Comparison of ENCODE assay signal across 9 mouse cellular contexts in the genomic region with DNA sequence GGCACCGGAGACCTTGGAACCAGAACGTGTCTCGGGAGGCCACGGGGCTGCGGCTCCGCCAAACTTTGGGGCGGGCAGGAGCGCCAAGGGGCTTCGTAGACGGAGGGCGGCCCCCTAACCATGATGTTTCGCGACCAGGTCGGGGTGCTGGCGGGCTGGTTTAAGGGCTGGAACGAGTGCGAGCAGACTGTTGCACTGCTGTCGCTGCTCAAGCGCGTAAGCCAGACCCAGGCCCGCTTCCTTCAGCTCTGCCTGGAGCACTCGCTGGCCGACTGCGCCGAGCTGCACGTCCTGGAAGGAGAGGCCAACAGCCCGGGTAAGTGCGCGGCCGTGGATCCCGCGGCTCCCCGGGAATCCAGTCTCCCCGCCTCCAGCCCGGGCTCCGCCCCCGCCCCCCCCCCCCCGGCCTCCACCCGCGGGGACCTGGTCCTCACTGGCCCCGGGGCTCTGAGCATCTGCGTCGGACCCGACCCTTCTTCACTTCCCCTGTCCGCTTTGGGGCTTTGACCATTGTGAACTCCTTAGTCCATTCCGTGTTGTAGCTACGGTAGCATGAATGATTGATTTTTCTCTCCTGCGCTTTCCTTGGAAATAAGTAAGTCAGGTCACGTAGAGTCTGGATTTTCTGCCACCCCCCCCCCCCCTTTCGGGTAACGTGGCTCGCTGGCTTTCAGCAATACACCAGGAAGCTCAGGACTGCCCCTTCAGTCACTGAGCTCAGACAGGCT. TPM values are rescaled to one million over a fixed set of nuclear protein-coding genes. Genes with fewer than 3 reads are reported as not detected.
DNase-seq lines count a peak whose midpoint lies in the region; ATAC-seq and TF ChIP-seq lines count a peak whose summit lies in the region.
"Had no signal": no experiment of that assay in that cellular context is flagged by ENCODE, and none has a peak within 500 bp of the region (broad histone marks: within the 10 kb centered on the region; RNA-seq: fewer than 3 reads in every experiment).

No protein-coding gene starts in this region.

- peak; percentile 25 for DNase-seq in thymus, adult 2 months
- DNase-seq in thymus, adult 18-20 months, result no peak
- peak; percentile 76 to 80 for DNase-seq in heart, adult 2 months
- DNase-seq in kidney, adult 2 months, result peak; percentile 62
- peak; percentile 68 for DNase-seq in midbrain, postnatal 0 days (ENCODE audit: low spot score)

- peaks cover 2% of the 10 kb centered on the region for H3K79me2 ChIP-seq in heart, adult 2 months (replicated peaks; ENCODE audit: control insufficient read depth, insufficient read depth, low read length)

- no peak for TF ChIP-seq EP300 in heart, adult 2 months (IDR thresholded peaks at IDR 0.05; ENCODE audit: insufficient read depth, low read depth, low read length)

- H3K9ac ChIP-seq in embryonic facial prominence, embryonic 12.5 days, result peak overlapping the region; percentile 83
- peak overlapping the region; percentile 83 for H3K9ac ChIP-seq in heart, adult 2 months (ENCODE audit: low read depth, low read length)
- peak overlapping the region; percentile 80 for H3K9ac ChIP-seq in limb, embryonic 12.5 days (replicated peaks)
- H3K9ac ChIP-seq in midbrain, postnatal 0 days (replicated peaks; ENCODE audit: low read length, poor library complexity, severe bottlenecking), result peak overlapping the region; percentile 71

- 2% methylated on average over 51 of the region's 52 CpGs for WGBS in thymus, adult 2 months
- WGBS in embryonic facial prominence, embryonic 12.5 days, result under 1% methylated on average over 45 of the region's 52 CpGs
- WGBS in heart, adult 2 months, result under 1% methylated on average over 50 of the region's 52 CpGs
- under 1% methylated on average over 52 of the region's 52 CpGs for WGBS in kidney, adult 2 months
- WGBS in limb, embryonic 12.5 days, result 1% methylated on average over 51 of the region's 52 CpGs
- WGBS in midbrain, postnatal 0 days, result under 1% methylated on average over 41 of the region's 52 CpGs

- H3K4me2 ChIP-seq in embryonic facial prominence, embryonic 12.5 days (replicated peaks), result peak overlapping the region; percentile 92
- H3K4me2 ChIP-seq in limb, embryonic 12.5 days, result peak overlapping the region; percentile 96
- H3K4me2 ChIP-seq in midbrain, postnatal 0 days (ENCODE audit: low read depth, low read length, poor library complexity, severe bottlenecking), result peak overlapping the region; percentile 94

- intact Hi-C loops in heart, adult 2 months (cut with DNase I), result loop anchor here (1.0 to 5.0 kb wide), 2 partner anchors 67 to 201 kb away; no protein-coding TSS in a partner anchor

- H3K36me3 ChIP-seq in thymus, adult 2 months (ENCODE audit: control insufficient read depth, insufficient read depth, low read length), result no peaks in the 10 kb centered on the region
- peaks cover 5% of the 10 kb centered on the region; the same call in 1 of the 2 replicates for H3K36me3 ChIP-seq in embryonic facial prominence, embryonic 12.5 days
- peaks cover 14% of the 10 kb centered on the region for H3K36me3 ChIP-seq in heart, adult 2 months (ENCODE audit: control insufficient read depth, insufficient read depth, low read length)
- H3K36me3 ChIP-seq in kidney, adult 2 months (ENCODE audit: control insufficient read depth, insufficient read depth, low read length), result no peaks in the 10 kb centered on the region
- 0 out of 2 replicates have a peak, but pooled peaks cover 3% of the 10 kb centered on the region for H3K36me3 ChIP-seq in limb, embryonic 12.5 days
- H3K36me3 ChIP-seq in midbrain, postnatal 0 days (ENCODE audit: insufficient read depth, low read length), result no peaks in the 10 kb centered on the region
- no peaks in the 10 kb centered on the region for H3K36me3 ChIP-seq in testis, adult 2 months (ENCODE audit: control insufficient read depth, insufficient read depth, low read length)

- H3K27me3 ChIP-seq in thymus, adult 2 months (ENCODE audit: control insufficient read depth, insufficient read depth, low read length), result peaks cover 23% of the 10 kb centered on the region
- no peaks in the 10 kb centered on the region for H3K27me3 ChIP-seq in embryonic facial prominence, embryonic 12.5 days
- no peaks in the 10 kb centered on the region for H3K27me3 ChIP-seq in heart, adult 2 months (ENCODE audit: control insufficient read depth, insufficient read depth, low read length)
- no peaks in the 10 kb centered on the region; the same call in 1 of the 2 replicates for H3K27me3 ChIP-seq in kidney, adult 2 months (replicated peaks; ENCODE audit: control insufficient read depth, insufficient read depth, low read length)
- no peaks in the 10 kb centered on the region for H3K27me3 ChIP-seq in limb, embryonic 12.5 days
- H3K27me3 ChIP-seq in midbrain, postnatal 0 days (ENCODE audit: insufficient read depth, low read length), result no peaks in the 10 kb centered on the region
- peaks cover 3% of the 10 kb centered on the region for H3K27me3 ChIP-seq in testis, adult 2 months (ENCODE audit: control insufficient read depth, insufficient read depth, low read length)
- H3K27me3 ChIP-seq: Patski had no signal

- H3K4me3 ChIP-seq in thymus, adult 2 months (ENCODE audit: control insufficient read depth, insufficient read depth, low read length), result peak overlapping the region; percentile 21
- H3K4me3 ChIP-seq in embryonic facial prominence, embryonic 12.5 days, result peak overlapping the region; percentile 72
- H3K4me3 ChIP-seq in heart, adult 2 months, result peak overlapping the region; percentile 66
- peak overlapping the region; percentile 58 for H3K4me3 ChIP-seq in kidney, adult 2 months (ENCODE audit: insufficient read depth, low read depth, low read length)
- H3K4me3 ChIP-seq in limb, embryonic 12.5 days (replicated peaks), result peak overlapping the region; percentile 72
- peak overlapping the region; percentile 71 for H3K4me3 ChIP-seq in midbrain, postnatal 0 days (ENCODE audit: low read depth, low read length)
- H3K4me3 ChIP-seq in testis, adult 2 months (ENCODE audit: control insufficient read depth, low read depth, low read length), result peak overlapping the region; percentile 64

- TF ChIP-seq POLR2A in thymus, adult 2 months (IDR thresholded peaks at IDR 0.05; ENCODE audit: control insufficient read depth, extremely low read depth, insufficient read depth, low read length, poor library complexity), result no peak
- no peak for TF ChIP-seq POLR2A in heart, adult 2 months (IDR thresholded peaks at IDR 0.05; ENCODE audit: insufficient read depth, low read depth, low read length)
- TF ChIP-seq POLR2A in kidney, adult 2 months (IDR thresholded peaks at IDR 0.05; ENCODE audit: low read depth, low read length), result no peak
- no peak for TF ChIP-seq POLR2A in testis, adult 2 months (IDR thresholded peaks at IDR 0.05; ENCODE audit: control insufficient read depth, low read depth, low read length)

- ATAC-seq in embryonic facial prominence, embryonic 12.5 days (ENCODE audit: insufficient number of reproducible peaks, insufficient read depth, low FRiP score, low TSS enrichment), result peak; percentile 48
- peak; percentile 61 for ATAC-seq in limb, embryonic 12.5 days (ENCODE audit: insufficient number of reproducible peaks, insufficient read depth, low FRiP score, low TSS enrichment, low read depth)
- ATAC-seq in midbrain, postnatal 0 days (ENCODE audit: low FRiP score), result peak; percentile 57
- ATAC-seq: Patski had no signal

- no peak overlapping the region for H3K27ac ChIP-seq in thymus, adult 2 months (ENCODE audit: control insufficient read depth, insufficient read depth, low read length)
- peak overlapping the region; percentile 93 for H3K27ac ChIP-seq in embryonic facial prominence, embryonic 12.5 days
- H3K27ac ChIP-seq in heart, adult 2 months, result peak overlapping the region; percentile 73
- no peak overlapping the region; the same call in 1 of the 2 replicates for H3K27ac ChIP-seq in kidney, adult 2 months (ENCODE audit: insufficient read depth, low read depth, low read length)
- H3K27ac ChIP-seq in limb, embryonic 12.5 days, result peak overlapping the region; percentile 92
- H3K27ac ChIP-seq in midbrain, postnatal 0 days (ENCODE audit: low read depth, low read length), result peak overlapping the region; percentile 80
- H3K27ac ChIP-seq in testis, adult 2 months (ENCODE audit: control insufficient read depth, insufficient read depth, low read depth, low read length), result no peak overlapping the region

- no peaks in the 10 kb centered on the region for H3K9me3 ChIP-seq in embryonic facial prominence, embryonic 12.5 days
- no peaks in the 10 kb centered on the region for H3K9me3 ChIP-seq in limb, embryonic 12.5 days
- no peaks in the 10 kb centered on the region for H3K9me3 ChIP-seq in midbrain, postnatal 0 days (ENCODE audit: low read length)

- H3K4me1 ChIP-seq in thymus, adult 2 months (replicated peaks; ENCODE audit: control insufficient read depth, insufficient read depth, low read length), result peaks cover 10% of the 10 kb centered on the region
- peaks cover 16% of the 10 kb centered on the region for H3K4me1 ChIP-seq in embryonic facial prominence, embryonic 12.5 days
- peaks cover 2% of the 10 kb centered on the region for H3K4me1 ChIP-seq in heart, adult 2 months (ENCODE audit: control insufficient read depth, insufficient read depth, low read length)
- H3K4me1 ChIP-seq in kidney, adult 2 months (ENCODE audit: control insufficient read depth, insufficient read depth, low read length), result peaks cover 3% of the 10 kb centered on the region; the same call in 1 of the 2 replicates
- H3K4me1 ChIP-seq in limb, embryonic 12.5 days (replicated peaks), result peaks cover 22% of the 10 kb centered on the region
- peaks cover 7% of the 10 kb centered on the region; the same call in 1 of the 2 replicates for H3K4me1 ChIP-seq in midbrain, postnatal 0 days (ENCODE audit: insufficient read depth, low read length)
- H3K4me1 ChIP-seq in testis, adult 2 months (ENCODE audit: control insufficient read depth, insufficient read depth, low read length), result peaks cover 24% of the 10 kb centered on the region

- TF ChIP-seq CTCF in thymus, adult 2 months (IDR thresholded peaks at IDR 0.05; ENCODE audit: borderline replicate concordance, control insufficient read depth, extremely low read depth, insufficient read depth, low read length, poor library complexity), result no peak
- no peak for TF ChIP-seq CTCF in heart, adult 2 months (IDR thresholded peaks at IDR 0.05)
- TF ChIP-seq CTCF in kidney, adult 2 months (conservative IDR thresholded peaks at IDR 0.05; ENCODE audit: insufficient read depth, insufficient read length, low read depth, low read length), result no peak
- TF ChIP-seq CTCF in midbrain, postnatal 0 days (IDR thresholded peaks at IDR 0.05), result peak; percentile 27; the same call in 1 of the 2 replicates
- no peak for TF ChIP-seq CTCF in testis, adult 2 months (IDR thresholded peaks at IDR 0.05; ENCODE audit: control insufficient read depth, insufficient read depth, insufficient replicate concordance, low read depth, low read length)

RNA-seq across cellular contexts. Expression of gene Samd4, which starts 2.2 kb away (rescaled TPM):
- polyA plus RNA-seq in thymus, adult 2 months (2012; rRNA removed), result 1.5 and 3.1 TPM in 2 replicates
- polyA plus RNA-seq in embryonic facial prominence, embryonic 12.5 days (2016; fragmentation: Nextera tagmentation; extraction: Ambion mirVana), result 9.1 and 10.7 TPM in 2 replicates
- 10 to 100 TPM; 51.7 to 62.3 TPM for total RNA-seq in heart, adult 2 months (2021)
- polyA plus RNA-seq in heart, adult 2 months (2012; rRNA removed), result 23.8 and 40.6 TPM in 2 replicates
- polyA plus RNA-seq in kidney, adult 2 months (2012; rRNA removed), result 3.9 and 4.6 TPM in 2 replicates
- 6.7 and 6.8 TPM in 2 replicates for polyA plus RNA-seq in limb, embryonic 12.5 days (2016; fragmentation: Nextera tagmentation; extraction: Ambion mirVana)
- 16.0 and 19.8 TPM in 2 replicates for total RNA-seq in midbrain, postnatal 0 days (2014; rRNA removed)
- 4.4 and 5.1 TPM in 2 replicates for polyA plus RNA-seq in midbrain, postnatal 0 days (2015; fragmentation: Nextera tagmentation; extraction: Ambion mirVana)
- polyA plus RNA-seq in testis, adult 2 months (2012; rRNA removed), result 693 and 832 TPM in 2 replicates

RNA-seq across cellular contexts. Expression of gene Cgrrf1, which starts 52.9 kb away (rescaled TPM):
- 6.1 and 8.0 TPM in 2 replicates for polyA plus RNA-seq in thymus, adult 2 months (2012; rRNA removed)
- 24.8 and 26.5 TPM in 2 replicates for polyA plus RNA-seq in embryonic facial prominence, embryonic 12.5 days (2016; fragmentation: Nextera tagmentation; extraction: Ambion mirVana)
- 10 to 100 TPM; 33.5 to 38.5 TPM for total RNA-seq in heart, adult 2 months (2021)
- polyA plus RNA-seq in heart, adult 2 months (2012; rRNA removed), result 20.6 and 30.0 TPM in 2 replicates
- polyA plus RNA-seq in kidney, adult 2 months (2012; rRNA removed), result 33.0 and 35.9 TPM in 2 replicates
- polyA plus RNA-seq in limb, embryonic 12.5 days (2016; fragmentation: Nextera tagmentation; extraction: Ambion mirVana), result 28.6 and 29.4 TPM in 2 replicates
- total RNA-seq in midbrain, postnatal 0 days (2014; rRNA removed), result 25.6 and 36.0 TPM in 2 replicates
- polyA plus RNA-seq in midbrain, postnatal 0 days (2015; fragmentation: Nextera tagmentation; extraction: Ambion mirVana), result 24.4 and 24.5 TPM in 2 replicates
- 76.9 and 78.5 TPM in 2 replicates for polyA plus RNA-seq in testis, adult 2 months (2012; rRNA removed)

Comparison
In these comparisons a context has a peak if more than half of its experiments do, and no peak if none do; other contexts are left out.
1. DNase-seq: peak in thymus, adult 2 months (single experiment), heart, adult 2 months (2 of 2), kidney, adult 2 months (single experiment) and midbrain, postnatal 0 days (single experiment); none in thymus, adult 18-20 months (0 of 2).
2. H3K27ac ChIP-seq: peak in embryonic facial prominence, embryonic 12.5 days (single experiment), heart, adult 2 months (single experiment), limb, embryonic 12.5 days (single experiment) and midbrain, postnatal 0 days (single experiment); none in thymus, adult 2 months (single experiment), kidney, adult 2 months (single experiment) and testis, adult 2 months (single experiment).
3. H3K4me3 ChIP-seq: peak in every context shown above with its lines; median percentile 72 in embryonic facial prominence, embryonic 12.5 days; 72 in limb, embryonic 12.5 days; 71 in midbrain, postnatal 0 days; 66 in heart, adult 2 months; 64 in testis, adult 2 months; 58 in kidney, adult 2 months; 21 in thymus, adult 2 months.
4. RNA of gene Samd4, which starts 2.2 kb away (polyA plus RNA-seq): 693 to 832 TPM in testis, adult 2 months; 23.8 to 40.6 TPM in heart, adult 2 months, 9.1 to 10.7 TPM in embryonic facial prominence, embryonic 12.5 days, 6.7 to 6.8 TPM in limb, embryonic 12.5 days, 4.4 to 5.1 TPM in midbrain, postnatal 0 days, 3.9 to 4.6 TPM in kidney, adult 2 months and 1.5 to 3.1 TPM in thymus, adult 2 months; every median in the first group is over 10 times any median in the second.
5. Peak in every context shown above with its lines, with median percentiles within 50 percentile points of each other: ATAC-seq, H3K4me2 ChIP-seq and H3K9ac ChIP-seq.